Mouse (Mus musculus) hindbrain, embryonic 12.5 days (tissue): ENCODE measurements around the gene Kdm4b. TPM values are rescaled to one million over a fixed set of nuclear protein-coding genes. Genes with fewer than 3 reads are reported as not detected.

Experiments used
- ATAC-seq: fragments of 200-750 bp; cut with Nextera tagmentation; 2 replicates; pipeline ENCODE4 v1.8.0; 2017; ENCODE audit warnings: moderate TSS enrichment; ENCODE audit not compliant: low FRiP score
- H3K27ac ChIP-seq: fragments of 300-500 bp; sonication (generic); 2 replicates; pipeline ENCODE4 v1.5.1; 2016; ENCODE audit warnings: mild to moderate bottlenecking
- H3K27me3 ChIP-seq: fragments of 300-500 bp; sonication (generic); 2 replicates; pipeline ENCODE4 v1.6.1; 2016; ENCODE audit warnings: mild to moderate bottlenecking
- H3K36me3 ChIP-seq: fragments of 300-500 bp; sonication (generic); 2 replicates; pipeline ENCODE4 v1.6.1; 2016; ENCODE audit warnings: mild to moderate bottlenecking
- H3K4me1 ChIP-seq: fragments of 300-500 bp; sonication (generic); 2 replicates; pipeline ENCODE4 v1.6.1; 2016
- H3K4me2 ChIP-seq: fragments of 300-500 bp; sonication (generic); replicated peaks from 2 replicates; pipeline ENCODE4 v1.6.1; 2016; ENCODE audit warnings: mild to moderate bottlenecking
- H3K4me3 ChIP-seq: fragments of 300-500 bp; sonication (generic); 2 replicates; pipeline ENCODE4 v1.5.1; 2016; ENCODE audit warnings: mild to moderate bottlenecking
- H3K9ac ChIP-seq: fragments of 300-500 bp; sonication (generic); 2 replicates; pipeline ENCODE4 v1.6.1; 2016; ENCODE audit warnings: mild to moderate bottlenecking, moderate library complexity
- H3K9me3 ChIP-seq: fragments of 300-500 bp; sonication (generic); replicated peaks from 2 replicates; pipeline ENCODE4 v1.6.1; 2016; ENCODE audit warnings: mild to moderate bottlenecking
- WGBS: fragments of 180-500 bp; shearing (Covaris S2); methylation state at CpG from one replicate; pipeline ENCODE4 v1.1.7; 2016; 5-methylcytosine and 5-hydroxymethylcytosine counted together
- polyA plus RNA-seq: library from polyadenylated mRNA; unstranded; fragments of >200 nt; fragmentation: Nextera tagmentation; extraction: Ambion mirVana; gene quantifications from 2 replicates; pipeline ENCODE4 v1.2.1, GENCODE M21; 2016

The Kdm4b gene
- polyA plus RNA-seq, 1 experiment from 2014 or later = 86.9 TPM

DNA sequence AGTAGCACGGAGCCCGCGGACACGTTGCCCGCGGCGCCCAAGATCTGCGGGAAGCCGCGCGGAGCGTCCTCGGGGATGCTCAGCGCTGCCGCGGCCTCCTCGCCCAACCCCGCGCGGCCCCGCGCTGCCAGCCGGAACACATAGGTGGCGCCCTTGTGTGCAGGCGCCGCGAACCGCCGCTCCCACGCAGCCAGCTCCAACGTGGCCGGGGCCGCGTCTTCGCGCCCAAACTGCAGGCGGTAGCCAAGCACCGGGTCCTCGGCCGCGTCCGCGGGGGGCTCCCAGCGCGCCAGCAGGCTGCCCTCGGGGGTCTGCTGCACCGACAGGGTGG is 99.7 kb downstream of the Kdm4b start:
- peak overlapping the region; percentile 65 for H3K9ac ChIP-seq
- peak overlapping the region; percentile 48; the same call in 1 of the 2 replicates for H3K27ac ChIP-seq
- H3K4me3 ChIP-seq = peak overlapping the region; percentile 33
- peak; percentile 73 for ATAC-seq
- no peaks in the 10 kb centered on the region for H3K9me3 ChIP-seq
- peaks cover 18% of the 10 kb centered on the region; the same call in 1 of the 2 replicates for H3K27me3 ChIP-seq
- WGBS = under 1% methylated on average over 47 of the region's 47 CpGs
- H3K4me1 ChIP-seq = peaks cover 15% of the 10 kb centered on the region
- H3K4me2 ChIP-seq = peak overlapping the region; percentile 67
- peaks cover 84% of the 10 kb centered on the region for H3K36me3 ChIP-seq

DNA sequence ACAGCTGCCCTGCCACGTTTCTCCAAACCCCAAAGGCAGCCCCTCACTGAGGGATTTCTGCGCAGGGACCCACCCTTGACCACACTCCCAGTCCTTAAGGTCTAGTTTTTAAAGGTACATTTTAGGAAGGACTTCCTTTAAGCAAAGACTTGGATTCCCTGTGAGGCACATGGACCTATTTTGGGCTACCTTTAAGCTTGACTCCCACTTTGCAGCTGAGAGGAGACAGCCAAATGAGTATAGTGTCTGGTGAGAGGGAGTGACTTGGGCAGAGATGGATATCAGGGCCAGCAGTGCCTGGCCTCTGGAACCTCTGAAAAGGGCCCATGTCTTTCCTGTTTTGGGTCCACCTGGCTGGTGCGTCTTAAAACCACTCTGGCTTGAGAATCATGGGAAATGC is 100.1 kb downstream of the Kdm4b start:
- Histone ChIP-seq H3K27me3 (peaks cover 18% of the 10 kb centered on the region; the same call in 1 of the 2 replicates), H3K4me3 (peak overlapping the region; percentile 33), H3K36me3 (peaks cover 84% of the 10 kb centered on the region), H3K27ac (peak overlapping the region; percentile 48; the same call in 1 of the 2 replicates), H3K4me2 (peak overlapping the region; percentile 67), H3K9me3 (no peaks in the 10 kb centered on the region), H3K9ac (peak overlapping the region; percentile 65), H3K4me1 (peaks cover 15% of the 10 kb centered on the region)
- WGBS = 27% methylated on average over 3 of the region's 3 CpGs
- no peak for ATAC-seq

DNA sequence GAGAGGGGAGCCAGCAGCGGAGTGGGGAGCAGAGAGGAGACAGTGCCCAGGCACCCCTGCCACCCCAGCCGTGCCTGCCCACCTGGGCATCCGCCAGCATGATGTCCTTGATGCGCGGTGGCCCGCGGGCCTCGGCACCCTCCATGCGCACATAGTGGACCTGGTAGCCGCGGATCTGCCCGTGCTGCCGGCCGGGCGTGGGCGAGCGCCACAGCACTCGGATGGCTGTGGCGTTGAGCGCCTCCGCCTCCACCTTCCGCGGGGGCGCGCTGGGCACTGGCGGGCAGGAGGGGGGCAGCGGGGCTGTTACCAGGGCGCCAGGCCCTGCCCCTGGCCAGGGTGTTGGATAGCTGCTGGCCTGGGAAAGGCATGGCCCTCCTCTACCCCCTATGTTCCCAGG is 102.0 kb downstream of the Kdm4b start:
- WGBS = 88% methylated on average over 26 of the region's 28 CpGs
- Histone ChIP-seq H3K9ac (no peak overlapping the region), H3K27ac (no peak overlapping the region), H3K4me2 (no peak overlapping the region), H3K9me3 (no peaks in the 10 kb centered on the region), H3K27me3 (peaks cover 18% of the 10 kb centered on the region; the same call in 1 of the 2 replicates), H3K4me3 (no peak overlapping the region), H3K4me1 (peaks cover 15% of the 10 kb centered on the region), H3K36me3 (peaks cover 85% of the 10 kb centered on the region)
- ATAC-seq = no peak

DNA sequence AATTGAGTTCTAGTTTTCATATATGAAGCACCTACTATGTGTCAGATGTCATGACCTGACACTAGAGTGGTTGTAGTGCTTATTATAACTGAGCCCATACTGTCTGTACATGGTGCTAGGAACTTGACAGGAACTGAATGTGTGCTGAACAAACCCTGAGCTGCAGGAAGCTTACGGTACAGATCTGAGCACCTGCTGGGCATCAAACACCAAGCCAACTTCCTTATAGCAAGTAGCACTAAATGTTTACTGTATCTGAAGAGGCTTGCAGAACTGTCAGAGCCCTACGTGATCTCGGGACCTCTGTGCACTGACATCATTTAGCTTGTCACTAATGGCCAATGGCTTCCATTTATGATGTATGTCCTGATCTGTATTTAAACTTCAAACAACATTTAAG is 105.7 kb downstream of the Kdm4b start:
- Histone ChIP-seq H3K4me2 (no peak overlapping the region), H3K9me3 (no peaks in the 10 kb centered on the region), H3K27ac (no peak overlapping the region), H3K4me1 (no peaks in the 10 kb centered on the region), H3K27me3 (peaks cover 13% of the 10 kb centered on the region; the same call in 1 of the 2 replicates), H3K9ac (no peak overlapping the region), H3K36me3 (peaks cover 92% of the 10 kb centered on the region), H3K4me3 (no peak overlapping the region)
- 91% methylated on average over 3 of the region's 3 CpGs for WGBS
- no peak for ATAC-seq

DNA sequence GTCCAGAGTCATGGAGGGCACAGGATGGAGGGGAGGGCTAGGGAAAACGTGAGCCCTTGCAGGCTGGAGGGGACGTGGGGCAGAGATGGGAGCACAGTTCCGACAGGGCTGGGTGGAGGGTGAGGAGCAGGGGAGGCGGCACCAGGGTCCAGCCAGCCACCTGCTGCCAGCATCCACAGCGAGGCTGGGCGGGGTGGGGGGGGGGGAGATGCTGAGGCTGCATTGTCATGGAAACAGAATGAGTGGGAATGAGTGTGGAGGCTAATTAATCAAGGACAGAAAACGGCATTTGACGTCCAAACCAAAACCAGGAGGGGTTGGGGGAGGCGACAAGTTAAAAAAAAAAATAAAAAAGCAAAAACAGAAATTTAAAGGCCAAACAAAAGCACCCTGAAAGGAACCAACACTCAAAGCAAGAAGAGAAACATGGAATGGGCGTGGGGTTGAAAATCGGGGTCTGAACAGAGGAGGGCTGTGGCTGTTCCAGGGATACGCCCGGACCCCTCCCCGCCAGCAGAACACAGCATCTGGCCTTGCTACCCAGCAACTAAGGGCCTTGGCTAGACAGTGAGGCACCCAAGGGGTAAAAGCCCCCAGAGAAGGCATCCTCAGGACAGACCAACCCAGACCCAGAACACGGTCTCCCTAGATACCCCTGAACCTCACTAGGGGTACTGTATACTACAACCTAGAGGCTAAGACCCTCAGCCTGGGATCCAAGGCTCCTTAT is 114.0 kb downstream of the Kdm4b start:
- H3K27me3 ChIP-seq = no peaks in the 10 kb centered on the region
- H3K9ac ChIP-seq = peak overlapping the region; percentile 38
- H3K9me3 ChIP-seq = no peaks in the 10 kb centered on the region
- peak; percentile 70 for ATAC-seq
- H3K4me2 ChIP-seq = 0 out of 2 replicates have a peak overlapping the region, but pooled peaks have one; percentile 13
- H3K4me3 ChIP-seq = no peak overlapping the region
- WGBS = 50% methylated on average over 15 of the region's 15 CpGs
- peak overlapping the region; percentile 79 for H3K27ac ChIP-seq
- peaks cover 26% of the 10 kb centered on the region for H3K4me1 ChIP-seq
- peaks cover 86% of the 10 kb centered on the region for H3K36me3 ChIP-seq

DNA sequence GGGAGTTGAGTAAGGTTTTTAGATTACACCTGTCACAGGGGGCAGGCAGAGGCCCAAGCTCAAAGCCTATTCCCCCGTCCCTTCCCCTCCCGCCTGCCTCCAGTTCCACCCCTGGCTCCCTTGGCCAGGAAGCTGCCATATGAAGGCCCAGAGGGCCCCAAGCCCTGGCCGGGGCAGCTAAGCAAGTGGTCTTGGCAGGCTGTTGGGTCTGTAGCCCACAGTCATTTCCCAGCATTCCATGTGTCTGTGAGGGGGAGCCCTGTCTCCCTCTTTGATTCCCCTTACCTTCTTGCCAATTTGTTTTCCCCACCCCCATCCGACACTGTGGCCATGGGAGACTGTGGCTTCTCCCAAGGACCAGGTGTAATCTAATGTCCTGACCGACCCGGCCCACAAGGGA is 116.5 kb downstream of the Kdm4b start:
- no peaks in the 10 kb centered on the region for H3K27me3 ChIP-seq
- peaks cover 79% of the 10 kb centered on the region for H3K36me3 ChIP-seq
- no peaks in the 10 kb centered on the region for H3K9me3 ChIP-seq
- H3K27ac ChIP-seq = peak overlapping the region; percentile 12; the same call in 1 of the 2 replicates
- ATAC-seq = no peak
- H3K4me1 ChIP-seq = peaks cover 38% of the 10 kb centered on the region
- H3K4me3 ChIP-seq = no peak overlapping the region
- WGBS = 85% methylated on average over 6 of the region's 6 CpGs
- H3K4me2 ChIP-seq = no peak overlapping the region
- H3K9ac ChIP-seq = no peak overlapping the region

DNA sequence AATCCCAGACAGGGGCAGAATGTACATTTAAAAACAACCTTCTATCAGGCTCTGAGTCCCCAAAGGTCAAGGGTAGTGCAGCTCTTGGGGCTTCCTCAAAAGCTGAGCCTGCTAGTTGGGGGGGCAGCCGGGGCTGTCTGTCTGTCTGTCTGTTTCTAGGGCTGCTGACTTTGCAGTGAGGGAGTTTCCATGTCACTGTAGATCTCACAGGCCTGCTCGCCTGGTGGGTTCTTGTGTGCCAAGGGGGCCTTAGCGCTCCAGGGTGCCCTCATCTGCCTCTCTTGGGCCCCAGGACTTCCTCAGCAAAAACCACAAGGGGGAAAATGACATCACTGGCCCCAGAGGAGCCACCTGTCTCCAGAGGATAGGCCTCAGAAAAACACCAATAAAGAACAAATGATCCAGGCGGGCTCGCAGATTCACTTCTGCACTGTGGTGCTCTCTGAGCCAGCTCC is 117.5 kb downstream of the Kdm4b start:
- Histone ChIP-seq H3K4me2 (no peak overlapping the region), H3K27ac (0 out of 2 replicates have a peak overlapping the region, but pooled peaks have one; percentile 12), H3K27me3 (no peaks in the 10 kb centered on the region), H3K4me3 (no peak overlapping the region), H3K36me3 (peaks cover 79% of the 10 kb centered on the region), H3K9ac (no peak overlapping the region), H3K9me3 (no peaks in the 10 kb centered on the region), H3K4me1 (peaks cover 38% of the 10 kb centered on the region)
- ATAC-seq = no peak
- 85% methylated on average over 5 of the region's 5 CpGs for WGBS

DNA sequence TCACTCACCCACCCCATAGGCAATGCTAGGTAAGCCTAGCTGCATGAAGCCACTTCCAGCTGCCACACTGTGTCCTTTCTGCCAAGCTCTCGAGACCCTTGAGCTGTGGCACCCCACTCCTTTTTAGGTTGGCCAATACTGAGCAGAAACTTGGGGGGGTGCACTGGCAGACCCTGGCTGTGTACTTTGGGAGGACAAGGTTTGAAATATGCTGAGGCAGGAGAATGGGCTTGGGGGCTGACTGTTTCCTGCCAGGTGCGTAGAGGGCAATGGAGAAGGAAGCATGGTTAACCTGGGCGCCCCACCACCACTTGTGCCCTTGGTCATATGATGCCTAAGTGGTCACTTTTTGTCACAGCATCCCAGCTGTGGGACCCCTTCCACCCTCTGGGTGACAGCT is 118.9 kb downstream of the Kdm4b start:
- peak overlapping the region; percentile 17; the same call in 1 of the 2 replicates for H3K27ac ChIP-seq
- ATAC-seq = no peak
- H3K4me3 ChIP-seq = no peak overlapping the region
- no peak overlapping the region for H3K4me2 ChIP-seq
- peaks cover 83% of the 10 kb centered on the region for H3K36me3 ChIP-seq
- 91% methylated on average over 3 of the region's 3 CpGs for WGBS
- no peak overlapping the region for H3K9ac ChIP-seq
- H3K9me3 ChIP-seq = no peaks in the 10 kb centered on the region
- no peaks in the 10 kb centered on the region for H3K27me3 ChIP-seq
- H3K4me1 ChIP-seq = peaks cover 33% of the 10 kb centered on the region

DNA sequence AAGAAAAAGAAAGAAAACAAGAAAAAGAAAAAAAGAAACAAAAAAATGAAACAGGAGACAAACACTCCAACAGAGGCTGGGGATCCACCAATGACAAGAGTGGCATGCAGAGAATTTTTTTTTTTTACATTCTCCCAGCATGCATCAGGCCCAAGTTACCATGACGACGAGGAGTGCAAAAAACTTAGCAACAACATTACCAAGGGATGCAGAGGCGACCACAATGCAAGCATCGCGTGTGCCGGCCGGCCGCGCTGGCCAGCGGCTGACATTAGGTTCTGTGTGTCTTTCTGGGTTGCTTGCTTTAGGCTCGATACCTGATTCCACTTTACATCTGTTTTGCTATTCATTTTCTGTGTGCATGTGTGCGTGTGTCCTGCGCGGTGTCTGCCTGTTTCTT is 119.5 kb downstream of the Kdm4b start:
- Histone ChIP-seq H3K4me3 (no peak overlapping the region), H3K36me3 (peaks cover 86% of the 10 kb centered on the region), H3K27ac (peak overlapping the region; percentile 49; the same call in 1 of the 2 replicates), H3K4me2 (no peak overlapping the region), H3K27me3 (no peaks in the 10 kb centered on the region), H3K9ac (no peak overlapping the region), H3K4me1 (peaks cover 27% of the 10 kb centered on the region), H3K9me3 (no peaks in the 10 kb centered on the region)
- 43% methylated on average over 14 of the region's 14 CpGs for WGBS
- ATAC-seq = peak; percentile 44

DNA sequence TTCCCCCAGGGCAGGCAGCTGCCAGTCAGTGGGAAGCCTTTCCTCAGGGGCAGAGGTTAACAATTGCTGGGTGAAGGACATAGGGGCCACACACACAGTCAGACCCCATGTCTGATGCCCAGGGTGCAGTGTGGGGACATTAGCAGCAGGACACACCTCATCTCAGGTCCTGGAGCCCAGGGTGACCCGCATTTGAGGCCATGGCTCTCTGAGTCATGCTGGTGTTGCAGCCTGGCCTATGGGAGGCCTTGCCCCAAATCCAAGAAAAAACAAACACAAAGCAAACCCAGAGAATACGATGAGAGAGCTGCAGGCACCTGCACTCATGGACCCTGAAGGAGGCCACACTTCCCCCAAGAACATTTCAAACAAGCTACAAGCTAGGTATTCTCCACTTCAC is 121.9 kb downstream of the Kdm4b start:
- H3K4me2 ChIP-seq = no peak overlapping the region
- 76% methylated on average over 2 of the region's 2 CpGs for WGBS
- no peak overlapping the region for H3K4me3 ChIP-seq
- no peak overlapping the region for H3K9ac ChIP-seq
- no peak for ATAC-seq
- H3K36me3 ChIP-seq = peaks cover 90% of the 10 kb centered on the region
- H3K27ac ChIP-seq = no peak overlapping the region
- no peaks in the 10 kb centered on the region for H3K9me3 ChIP-seq
- H3K27me3 ChIP-seq = no peaks in the 10 kb centered on the region
- peaks cover 14% of the 10 kb centered on the region for H3K4me1 ChIP-seq
